Mouse (Mus musculus): Measurements from ENCODE around the gene Sidt1.

DNA sequence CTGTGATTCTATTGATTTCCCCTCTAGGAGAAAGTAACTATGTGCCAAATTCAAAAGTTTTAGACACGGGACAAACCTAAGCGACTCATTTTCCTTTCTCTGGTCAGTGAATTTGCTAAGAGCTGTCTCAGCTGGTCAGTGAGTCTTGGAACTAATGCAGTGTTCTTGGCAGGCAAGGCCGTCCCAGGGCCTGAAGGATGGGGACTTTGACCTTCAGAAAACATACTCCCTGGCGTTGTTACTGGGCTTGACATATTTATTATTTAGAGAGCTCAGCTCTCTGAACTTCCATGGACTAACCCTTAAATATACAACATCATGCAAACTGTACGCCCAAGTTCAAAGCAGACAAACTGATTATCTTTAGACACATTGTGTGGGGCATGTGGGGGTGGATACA, 62.4 kb downstream of the Sidt1 start:
- TF ChIP-seq CTCF (conservative IDR thresholded peaks at IDR 0.05; ENCODE audit: low read length) (no peak), POU5F1 (IDR thresholded peaks at IDR 0.05; ENCODE audit: borderline replicate concordance, low read length) (no peak)

Measured in E14TG2a.4 (cell line).